Mouse (Mus musculus) MEL (cell line): ENCODE data around the gene Macrod1. TPM values are rescaled to one million over a fixed set of nuclear protein-coding genes. Genes with fewer than 3 reads are reported as not detected.
A peak's percentile ranks its signal among the peaks of the same experiment; 100 is the strongest.

Source experiments
- DNase-seq: peaks from one replicate; pipeline ENCODE4 v3.0.0; 2011; ENCODE audit warnings: low read depth, low spot score
- H3K27ac ChIP-seq: 2 replicates; pipeline ENCODE4 v1.5.1; 2012; ENCODE audit warnings: low read depth, mild to moderate bottlenecking, control low read depth, low read length, moderate library complexity; ENCODE audit not compliant: control insufficient read depth
- H3K27me3 ChIP-seq, 2 experiments: fragments of 150-350 bp in 1 of 2; sonication (generic) in 1 of 2; 2 replicates each; pipeline ENCODE4 v1.6.1; 2012; ENCODE audit warnings: low read length in 2 of 2, mild to moderate bottlenecking in 2 of 2, improper control_type of control experiment in 1 of 2, moderate library complexity in 1 of 2; ENCODE audit not compliant: insufficient read depth in 2 of 2, control insufficient read depth in 1 of 2
- H3K36me3 ChIP-seq, 2 experiments: 2 replicates each; pipeline ENCODE4 v1.6.1; 2012 to 2014; ENCODE audit warnings: low read length in 2 of 2, improper control_type of control experiment in 1 of 2, inconsistent platforms in 1 of 2, mild to moderate bottlenecking in 1 of 2; ENCODE audit not compliant: insufficient read depth in 2 of 2, control insufficient read depth in 1 of 2
- H3K4me1 ChIP-seq, 2 experiments: fragments of 150-350 bp in 1 of 2; sonication (generic) in 1 of 2; 2 replicates each; pipeline ENCODE4 v1.6.1; 2012; ENCODE audit warnings: low read length in 2 of 2, improper control_type of control experiment in 1 of 2, mild to moderate bottlenecking in 1 of 2; ENCODE audit not compliant: insufficient read depth in 2 of 2, control insufficient read depth in 1 of 2
- H3K4me3 ChIP-seq, 2 experiments: fragments of 150-350 bp in 1 of 2; sonication (generic) in 1 of 2; 2 replicates each; pipeline ENCODE4 v1.5.1; 2012; ENCODE audit warnings: low read depth in 2 of 2, low read length in 2 of 2, mild to moderate bottlenecking in 2 of 2, moderate library complexity in 2 of 2, control low read depth in 1 of 2, improper control_type of control experiment in 1 of 2; ENCODE audit not compliant: control insufficient read depth in 1 of 2, insufficient read depth in 1 of 2
- H3K79me2 ChIP-seq: 2 replicates; pipeline ENCODE4 v1.6.1; 2012; ENCODE audit warnings: mild to moderate bottlenecking, low read length, moderate library complexity; ENCODE audit not compliant: control insufficient read depth, poor library complexity, insufficient read depth
- H3K9ac ChIP-seq: 2 replicates; pipeline ENCODE4 v1.6.1; 2012; ENCODE audit warnings: low read depth, mild to moderate bottlenecking, control low read depth, low read length, moderate library complexity; ENCODE audit not compliant: control insufficient read depth, poor library complexity, severe bottlenecking
- H3K9me3 ChIP-seq: fragments of 150-350 bp; sonication (generic); replicated peaks from 2 replicates; pipeline ENCODE4 v1.6.1; 2012; ENCODE audit warnings: mild to moderate bottlenecking, low read length, improper control_type of control experiment, moderate library complexity; ENCODE audit not compliant: insufficient read depth
- CTCF ChIP-seq, 3 experiments: IDR thresholded peaks in 2 of 3; conservative IDR thresholded peaks in 1 of 3; 2 replicates each; pipeline ENCODE4 v1.5.1; 2011 to 2012; ENCODE audit warnings: low read length in 3 of 3, low read depth in 2 of 3, mild to moderate bottlenecking in 2 of 3, improper control_type of control experiment in 1 of 3, inconsistent platforms in 1 of 3, mixed read lengths in 1 of 3, moderate library complexity in 1 of 3; ENCODE audit not compliant: control insufficient read depth in 1 of 3, insufficient read depth in 1 of 3, poor library complexity in 1 of 3, severe bottlenecking in 1 of 3
- KAT2A ChIP-seq: conservative IDR thresholded peaks from 2 replicates; pipeline ENCODE4 v1.6.1; 2012; ENCODE audit warnings: low read depth, low read length, improper control_type of control experiment, inconsistent platforms
- MAFK ChIP-seq: IDR thresholded peaks from 2 replicates; pipeline ENCODE4 v1.6.1; 2011; ENCODE audit warnings: low read depth, mild to moderate bottlenecking, low read length, improper control_type of control experiment, borderline replicate concordance
- MAX ChIP-seq: IDR thresholded peaks from 2 replicates; pipeline ENCODE4 v1.6.1; 2011; ENCODE audit warnings: low read length, improper control_type of control experiment
- MAZ ChIP-seq: IDR thresholded peaks from 2 replicates; pipeline ENCODE4 v1.6.1; 2012; ENCODE audit warnings: low read depth, mild to moderate bottlenecking, inconsistent platforms, low read length, improper control_type of control experiment
- MXI1 ChIP-seq: IDR thresholded peaks from 2 replicates; pipeline ENCODE4 v1.6.1; 2011; ENCODE audit warnings: mild to moderate bottlenecking, low read depth, low read length, improper control_type of control experiment
- NELFE ChIP-seq: IDR thresholded peaks from 2 replicates; pipeline ENCODE4 v1.6.1; 2011; ENCODE audit warnings: low read depth, low read length, improper control_type of control experiment
- TAL1 ChIP-seq: IDR thresholded peaks from 2 replicates; pipeline ENCODE4 v1.6.1; 2012; ENCODE audit warnings: mild to moderate bottlenecking, inconsistent platforms, low read length, moderate library complexity, mixed read lengths
- TBP ChIP-seq: IDR thresholded peaks from 2 replicates; pipeline ENCODE4 v1.8.0; 2011; ENCODE audit warnings: low read depth, low read length, improper control_type of control experiment
- USF2 ChIP-seq, 2 experiments: IDR thresholded peaks; 2 replicates each; pipeline ENCODE4 v1.6.1; 2011 to 2012; ENCODE audit warnings: improper control_type of control experiment in 2 of 2, low read length in 2 of 2, borderline replicate concordance in 1 of 2, inconsistent platforms in 1 of 2, low read depth in 1 of 2, mild to moderate bottlenecking in 1 of 2; ENCODE audit not compliant: insufficient read depth in 1 of 2
- ZC3H11A ChIP-seq: IDR thresholded peaks from 2 replicates; pipeline ENCODE4 v1.6.1; 2012; ENCODE audit warnings: low read depth, mild to moderate bottlenecking, inconsistent platforms, low read length, improper control_type of control experiment
- ZKSCAN1 ChIP-seq: IDR thresholded peaks from 2 replicates; pipeline ENCODE4 v1.6.1; 2012; ENCODE audit warnings: low read depth, mild to moderate bottlenecking, inconsistent platforms, low read length, improper control_type of control experiment, moderate library complexity
- ZMIZ1 ChIP-seq: IDR thresholded peaks from 2 replicates; pipeline ENCODE4 v1.6.1; 2012; ENCODE audit warnings: low read depth, mild to moderate bottlenecking, inconsistent platforms, low read length, improper control_type of control experiment, moderate library complexity
- polyA plus RNA-seq, 2 experiments: library from polyadenylated mRNA; stranded (reverse) in 1 of 2; unstranded in 1 of 2; fragments of >175 nt in 1 of 2; fragments of >200 nt in 1 of 2; gene quantifications; 2 replicates each; pipeline versions ENCODE4 v1.2.1 to v1.2.4; 2012; ENCODE audit warnings: low replicate concordance in 2 of 2, low read depth in 1 of 2; ENCODE audit not compliant: insufficient read length in 2 of 2, insufficient read depth in 1 of 2, missing spikeins in 1 of 2
- total RNA-seq: library from RNA; depleted of rRNA; stranded (reverse); fragments of 300-350 nt; gene quantifications from 2 replicates; pipeline ENCODE4 v1.2.3, GENCODE M21; 2012

Macrod1 gene
- total and polyA plus RNA-seq, 3 experiments: 4.5 to 15.7 TPM; not detected in 1

DNA sequence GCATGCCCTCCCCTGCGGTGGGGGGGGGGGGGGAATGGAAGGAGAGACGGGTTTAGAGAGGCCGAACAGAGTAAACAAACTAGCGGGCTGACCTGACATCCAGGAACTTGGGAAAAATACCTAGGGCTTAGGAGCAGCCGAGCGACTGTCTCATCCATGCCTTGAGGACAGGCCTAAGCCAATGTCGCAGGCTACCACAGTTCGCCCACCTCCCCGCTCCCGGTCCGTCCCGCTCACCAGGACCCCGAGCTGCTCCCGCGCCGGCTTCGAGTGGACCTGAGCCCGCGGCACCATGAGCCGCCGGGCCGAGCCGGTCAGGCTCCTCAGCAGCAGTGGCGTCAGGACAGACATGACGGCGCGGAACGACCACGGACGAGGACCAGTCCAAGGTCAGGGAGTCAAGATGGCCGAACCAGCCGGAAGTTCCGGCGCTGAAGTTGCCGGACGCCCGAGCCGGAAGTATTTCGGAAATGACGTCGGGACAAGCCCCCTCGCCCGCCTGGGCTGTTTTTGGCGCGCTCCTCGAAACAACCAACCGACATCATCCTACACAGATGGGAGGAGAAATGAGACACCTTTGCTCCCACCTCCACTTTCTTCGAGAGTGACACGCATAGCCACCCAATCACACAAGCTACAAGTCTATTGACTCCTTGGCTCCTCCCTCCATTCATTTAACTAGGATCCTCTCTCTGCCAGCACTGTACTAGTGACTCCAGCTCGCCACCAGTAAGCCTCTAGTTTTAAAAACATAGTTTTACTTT is 160.7 kb downstream of the Macrod1 start, which contains the start of gene Cox8a (continued):
- no peak; the same call in none of the 2 replicates for TF ChIP-seq MXI1
- TF ChIP-seq TAL1: no peak
- no peak for TF ChIP-seq MAX
- TF ChIP-seq ZC3H11A: no peak
- no peak for TF ChIP-seq USF2 (IDR thresholded peaks at IDR 0.05; ENCODE audit: borderline replicate concordance in 1 of 2, insufficient read depth in 1 of 2, low read depth in 1 of 2, low read length in 2 of 2)
- peak; percentile 80 for TF ChIP-seq ZMIZ1
- TF ChIP-seq CTCF (IDR thresholded peaks at IDR 0.05 in 2 of 3, conservative IDR thresholded peaks at IDR 0.05 in 1 of 3; ENCODE audit: control insufficient read depth in 1 of 3, insufficient read depth in 1 of 3, low read depth in 2 of 3, low read length in 3 of 3, poor library complexity in 1 of 3, severe bottlenecking in 1 of 3): no peak
- no peak for TF ChIP-seq ZKSCAN1
- TF ChIP-seq MAFK: no peak
- TF ChIP-seq MAZ: 0 out of 2 replicates have a peak, but pooled peaks have one; percentile 41

DNA sequence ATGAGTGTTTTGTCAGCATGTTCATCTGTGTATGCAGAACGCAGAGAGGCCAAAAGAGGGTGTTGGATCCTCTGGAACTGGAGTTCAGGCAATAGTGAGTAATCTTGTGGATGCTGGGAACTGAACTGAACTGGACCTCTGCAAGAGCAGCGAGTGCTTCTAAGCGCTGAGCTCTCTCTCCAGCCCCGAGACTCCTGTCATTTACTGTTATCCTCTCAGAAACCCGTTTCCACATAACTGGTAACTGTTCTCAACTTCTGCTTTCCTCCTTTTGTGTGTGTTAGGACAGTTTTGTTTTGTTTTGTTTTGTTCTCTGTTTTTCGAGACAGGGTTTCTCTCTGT is 161.3 kb downstream of the Macrod1 start:
- TF ChIP-seq KAT2A (no peak), MXI1 (peak; percentile 65; the same call in 1 of the 2 replicates)
- Histone ChIP-seq H3K9me3 (no peaks in the 10 kb centered on the region), H3K9ac (peak overlapping the region; percentile 64), H3K4me3 (peak overlapping the region; percentile 55 to 56), H3K4me1 (peaks cover 0 to 21% of the 10 kb centered on the region in 2 experiments; a peak in 2 of 4 replicates), H3K27ac (peak overlapping the region; percentile 68), H3K27me3 (no peaks in the 10 kb centered on the region), H3K36me3 (peaks cover 3 to 16% of the 10 kb centered on the region in 2 experiments; a peak in 3 of 4 replicates), H3K79me2 (peaks cover 33% of the 10 kb centered on the region)
- no peak for DNase-seq

DNA sequence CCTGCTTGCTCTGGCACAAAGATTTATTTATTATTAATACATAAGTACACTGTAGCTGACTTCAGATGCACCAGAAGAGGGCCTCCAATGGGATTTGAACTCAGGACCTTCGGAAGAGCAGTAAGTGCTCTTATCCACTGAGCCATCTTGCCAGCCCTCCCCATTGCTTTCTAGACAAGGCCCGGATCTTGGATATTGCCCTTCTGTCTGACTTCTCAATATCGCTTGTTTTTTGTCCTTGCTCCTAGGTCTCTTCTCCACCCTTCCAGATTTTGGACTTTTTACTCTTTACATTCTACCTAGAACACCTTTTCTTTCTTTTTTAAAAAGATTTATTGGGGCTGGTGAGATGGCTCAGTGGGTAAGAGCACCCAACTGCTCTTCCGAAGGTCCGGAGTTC is 162.1 kb downstream of the Macrod1 start:
- Histone ChIP-seq H3K36me3 (peaks cover 3 to 16% of the 10 kb centered on the region in 2 experiments; a peak in 3 of 4 replicates), H3K4me1 (peaks cover 0 to 21% of the 10 kb centered on the region in 2 experiments; a peak in 2 of 4 replicates), H3K9ac (peak overlapping the region; percentile 64), H3K27me3 (no peaks in the 10 kb centered on the region), H3K27ac (peak overlapping the region; percentile 68), H3K79me2 (peaks cover 33% of the 10 kb centered on the region), H3K4me3 (peak overlapping the region; percentile 55 to 56), H3K9me3 (no peaks in the 10 kb centered on the region)
- DNase-seq: no peak
- TF ChIP-seq TBP (peak; percentile 94), NELFE (no peak)
